Mouse (Mus musculus): ENCODE data around the gene Wdr62.

Wdr62 gene

GRCm38 (mm10) chr7:30279951-30280669 is at the start of gene Wdr62, which contains the start of gene Thap8:
Wdr62 (minus strand) TSS chr7:30280419.
Thap8 (plus strand) TSS chr7:30280094.
- peak; percentile 92 for DNase-seq (ENCODE audit: low spot score)

DNA sequence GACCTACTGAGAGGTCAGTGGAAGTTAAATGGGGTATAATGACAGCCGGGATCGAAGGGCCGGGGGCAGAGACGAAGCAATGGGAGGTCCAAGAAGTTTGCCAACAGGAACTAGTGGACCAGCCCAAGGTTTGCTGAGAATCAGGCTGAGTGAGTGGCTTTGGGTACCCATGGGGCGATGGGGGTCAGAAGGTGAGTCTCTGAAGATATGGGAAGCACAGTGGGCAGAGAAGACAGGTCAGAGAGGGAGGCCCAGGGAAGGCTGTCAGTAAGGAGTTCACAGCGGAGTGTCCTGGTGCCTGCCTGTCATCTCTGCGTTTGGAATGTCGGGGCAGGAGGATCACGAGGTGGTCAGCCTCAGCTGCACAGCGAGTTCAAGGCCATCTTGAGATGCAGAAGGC is 48.2 kb upstream of the Wdr62 start:
- no peak for DNase-seq (ENCODE audit: low spot score)

DNA sequence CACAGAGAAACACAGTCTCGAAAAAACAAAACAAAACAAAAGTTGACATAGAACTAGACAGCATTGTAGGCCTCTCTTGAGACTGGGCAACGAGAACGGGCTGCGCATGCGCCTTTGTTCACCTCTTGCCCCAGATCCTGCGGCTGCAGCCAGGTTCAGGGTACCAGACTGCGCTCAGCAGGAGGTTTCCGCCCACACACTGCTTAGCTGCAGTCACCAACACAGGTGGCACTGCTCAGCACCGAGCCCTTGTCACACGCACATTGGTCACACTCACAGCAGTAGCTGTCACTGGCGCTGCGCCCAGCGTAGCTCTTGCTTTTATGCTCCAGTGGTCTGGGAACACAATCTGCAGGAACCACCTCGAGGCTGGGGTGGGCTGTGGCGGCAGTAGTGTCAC is 46.9 kb upstream of the Wdr62 start:
- DNase-seq (ENCODE audit: low spot score), result no peak

- DNase-seq (ENCODE audit: low spot score), result no peak
Measured at GRCm38 (mm10) chr7:30326427-30326826, 46.2 kb upstream of the Wdr62 start.

DNA sequence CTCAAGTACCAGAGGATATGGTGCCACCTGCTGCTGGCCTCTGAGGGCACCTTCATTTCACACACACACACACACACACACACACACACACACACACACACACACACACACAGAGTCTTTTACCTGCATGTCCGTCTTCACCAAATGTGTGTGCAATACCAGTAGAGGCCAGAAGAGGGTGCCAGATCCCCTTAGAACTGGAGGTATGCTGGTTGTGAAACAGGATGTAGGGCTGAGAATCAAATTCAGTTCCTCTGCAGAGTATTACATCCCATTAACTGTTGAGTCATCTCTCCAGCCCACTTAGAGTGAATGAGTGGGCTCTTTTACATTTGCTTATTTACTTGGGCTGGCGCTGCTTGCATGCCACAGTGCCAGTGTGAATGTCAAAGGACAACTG is 45.1 kb upstream of the Wdr62 start:
- peak; percentile 56 for DNase-seq (ENCODE audit: low spot score)

GRCm38 (mm10) chr7:30324300-30324944 is 44.2 kb upstream of the Wdr62 start:
- no peak for DNase-seq (ENCODE audit: low spot score)

DNA sequence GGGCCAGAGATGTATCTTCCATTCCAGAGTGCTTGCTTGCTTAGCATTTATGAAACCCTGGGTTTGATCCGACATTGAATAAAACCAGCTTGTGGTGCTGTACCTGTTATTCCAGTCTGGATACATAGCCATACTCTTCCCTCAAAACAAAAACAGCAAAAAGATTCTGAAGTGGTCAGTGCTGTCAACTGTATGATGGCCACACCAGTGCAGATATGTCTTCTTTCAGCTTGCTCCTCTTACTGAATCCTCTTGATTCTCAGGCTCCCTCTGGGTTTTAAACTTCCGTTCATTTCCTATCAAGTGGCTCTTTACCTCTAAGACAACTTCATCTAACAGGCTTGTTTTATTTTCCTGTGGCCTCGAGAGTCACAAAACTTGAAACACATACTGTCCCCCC is 43.6 kb upstream of the Wdr62 start, which contains the start of gene Sdhaf1:
Gene Sdhaf1 (minus strand): TSS at position 101 of the 400 bp plus-strand sequence.
- DNase-seq (ENCODE audit: low spot score), result no peak

- DNase-seq (ENCODE audit: low spot score), result no peak
Measured at GRCm38 (mm10) chr7:30322865-30323264, 42.6 kb upstream of the Wdr62 start.

DNA sequence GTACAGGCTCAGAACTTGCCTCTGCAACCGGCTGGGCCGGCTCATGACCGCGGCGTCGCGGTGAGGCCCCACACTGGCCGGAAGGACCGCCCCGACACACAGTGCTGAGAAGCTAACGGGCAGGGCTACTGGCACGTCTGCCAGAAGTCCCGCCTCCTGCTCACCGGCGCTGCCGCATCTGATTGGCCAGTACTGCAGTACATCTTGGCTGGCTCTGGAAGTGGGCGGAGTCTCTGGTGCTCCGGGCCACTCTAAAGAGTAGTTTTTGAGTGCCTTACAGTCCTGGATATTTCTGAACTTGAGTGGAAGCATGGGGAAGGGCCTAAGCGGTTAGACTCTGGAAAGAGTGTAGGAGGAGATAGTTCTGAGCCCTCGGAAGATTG is 42.1 kb upstream of the Wdr62 start:
- DNase-seq (ENCODE audit: low spot score), result peak; percentile 99

GRCm38 (mm10) chr7:30321539-30322284 is 41.5 kb upstream of the Wdr62 start, which contains the start of gene E130208F15Rik:
E130208F15Rik (plus strand) TSS chr7:30321740.
- DNase-seq (ENCODE audit: low spot score), result peak; percentile 69

DNA sequence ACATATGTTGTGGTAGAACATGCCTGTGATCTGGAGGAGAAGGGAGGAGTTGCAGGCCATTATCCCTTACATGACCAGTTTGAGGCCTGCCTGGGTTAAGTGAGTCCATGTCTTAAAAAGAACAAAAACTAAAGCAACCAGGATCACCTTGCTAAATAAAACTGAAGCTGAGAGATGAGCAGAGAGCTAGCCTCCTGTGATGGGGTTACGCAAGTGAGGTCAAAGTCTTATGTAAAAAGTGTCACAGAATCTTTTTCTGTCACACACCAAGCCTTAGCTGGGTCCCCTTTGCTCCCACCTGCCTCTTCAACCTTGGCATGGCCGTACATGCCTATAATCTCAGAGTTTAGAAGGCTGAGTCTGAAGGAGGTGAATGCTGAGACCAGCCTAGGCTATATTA is 40.7 kb upstream of the Wdr62 start:
- no peak for DNase-seq (ENCODE audit: low spot score)

DNA sequence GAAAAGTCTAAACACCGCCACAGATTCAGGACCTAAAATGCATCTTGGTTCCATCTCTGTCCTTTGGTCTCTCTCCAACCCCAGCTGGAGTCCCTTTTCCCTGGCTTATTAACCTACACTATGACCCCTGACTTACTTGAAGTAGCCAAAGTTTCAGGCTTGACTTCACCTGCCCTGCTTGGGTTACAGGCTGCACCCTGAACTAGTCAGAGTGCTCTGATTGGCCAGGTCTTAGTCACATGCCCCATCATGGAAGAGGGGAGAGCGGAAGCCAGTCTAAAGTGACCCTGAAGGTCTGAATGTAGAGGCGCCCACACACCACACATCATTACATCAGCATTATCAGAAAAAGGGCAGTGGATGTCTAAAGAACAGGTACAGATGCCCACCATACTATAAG is 37.9 kb upstream of the Wdr62 start:
- no peak for DNase-seq (ENCODE audit: low spot score)

DNA sequence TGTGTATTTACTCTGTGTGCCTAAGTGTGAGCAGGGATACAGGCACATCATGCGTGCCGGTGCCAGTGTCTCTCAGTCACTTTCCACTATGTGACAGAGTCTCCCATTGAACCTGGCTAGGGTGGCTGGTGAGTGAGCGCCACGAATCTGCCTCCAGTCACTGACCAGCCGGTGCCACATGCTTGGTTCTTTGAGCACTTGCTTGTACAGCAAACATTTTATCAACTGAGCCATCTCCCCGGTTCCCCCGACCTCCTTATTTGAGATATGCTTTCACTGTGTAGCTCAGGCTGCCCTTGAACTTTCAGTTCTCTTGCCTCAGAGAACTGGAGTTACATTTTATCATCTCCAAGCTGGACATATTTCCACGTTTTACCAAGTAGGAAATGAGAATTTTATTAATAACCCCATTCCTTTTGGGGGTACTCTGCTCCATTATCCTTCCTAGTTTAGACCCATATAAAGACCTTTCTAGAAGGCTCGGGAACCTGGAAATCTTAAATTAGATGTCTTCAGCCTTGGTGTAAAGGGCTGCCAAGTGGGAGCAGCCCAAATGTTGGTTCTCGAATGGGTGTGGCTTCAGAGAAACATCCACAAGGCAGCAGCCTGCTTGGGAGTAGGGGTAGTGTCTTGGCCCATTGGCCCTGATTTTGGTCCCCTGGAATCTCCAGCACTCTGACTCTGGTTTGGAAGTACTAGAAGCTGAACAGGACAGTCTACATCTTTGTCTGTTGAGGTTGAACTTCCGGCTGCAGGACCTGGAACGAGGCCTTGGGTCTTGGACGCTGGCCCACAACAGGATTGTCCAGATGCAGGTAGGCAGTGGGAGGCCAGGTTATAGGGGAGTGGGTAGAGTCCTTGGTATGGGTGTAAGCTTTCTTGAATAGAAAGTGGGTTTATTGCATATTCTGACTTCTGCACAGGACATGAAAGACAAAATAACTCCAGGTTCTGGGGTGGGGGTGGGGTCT is 35.6 kb upstream of the Wdr62 start:
- DNase-seq (ENCODE audit: low spot score), result peak; percentile 29

GRCm38 (mm10) chr7:30314721-30315155 is 34.5 kb upstream of the Wdr62 start, which contains the start of gene Syne4:
Syne4 (plus strand) TSS chr7:30314807.
- DNase-seq (ENCODE audit: low spot score), result no peak

GRCm38 (mm10) chr7:30313666-30314320 is 33.6 kb upstream of the Wdr62 start:
- DNase-seq (ENCODE audit: low spot score), result no peak

DNA sequence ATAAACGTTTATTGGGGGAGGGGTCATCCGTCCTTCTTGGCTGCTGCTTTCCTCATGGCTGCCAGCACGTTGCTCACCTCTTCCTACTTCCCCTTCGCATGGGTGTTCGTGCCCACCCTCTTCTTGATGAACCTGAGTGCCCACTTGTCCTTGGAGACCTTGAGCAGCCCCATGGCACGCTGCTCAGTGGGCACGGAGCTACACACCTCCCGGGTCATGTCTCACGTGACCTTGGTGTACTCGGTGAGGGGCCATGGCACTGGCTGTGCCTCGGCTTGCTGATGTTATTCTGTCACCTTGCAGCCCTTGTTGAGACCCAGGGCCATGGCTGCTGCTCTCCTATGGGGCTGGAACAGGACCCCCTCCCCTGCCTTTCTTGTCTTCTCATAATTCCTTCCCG is 29.9 kb upstream of the Wdr62 start:
- DNase-seq (ENCODE audit: low spot score), result no peak

DNA sequence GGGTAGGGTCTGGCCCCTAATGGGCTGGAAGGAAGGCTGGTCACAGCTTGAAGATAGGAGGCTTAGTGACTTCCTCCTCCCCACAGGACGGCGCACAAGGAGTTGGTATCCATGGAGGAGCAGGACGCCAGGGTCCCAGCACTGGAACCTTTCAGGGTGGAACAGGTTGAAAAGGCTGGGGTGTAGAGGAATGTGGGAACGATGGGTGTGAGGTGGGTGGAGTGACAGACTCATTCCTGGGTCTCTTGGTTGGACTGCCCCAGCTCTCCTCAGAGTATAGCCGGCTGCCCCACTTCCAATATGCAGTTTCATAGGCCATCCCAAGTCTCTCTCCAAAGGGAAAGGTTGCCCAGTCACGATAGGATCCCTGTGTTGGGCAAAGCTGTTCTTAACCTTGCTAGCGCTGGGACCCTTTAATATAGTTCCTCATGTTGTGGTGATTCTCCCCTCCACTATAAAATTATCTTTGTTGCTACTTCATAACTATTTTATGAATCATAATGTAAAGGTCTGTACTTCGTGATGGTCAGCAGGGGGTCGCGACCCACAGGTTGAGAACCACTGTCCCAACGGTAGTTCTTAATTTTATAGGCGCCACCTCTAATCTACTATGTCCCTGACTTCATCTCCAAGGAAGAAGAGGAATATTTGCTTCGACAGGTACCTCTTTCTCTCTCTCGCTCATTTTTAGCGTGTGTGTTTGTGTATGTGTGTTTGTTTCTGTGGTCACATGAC is 29.3 kb upstream of the Wdr62 start:
- no peak for DNase-seq (ENCODE audit: low spot score)

GRCm38 (mm10) chr7:30308076-30309005 is 28.1 kb upstream of the Wdr62 start, which contains the start of gene Alkbh6:
Alkbh6 (plus strand) TSS chr7:30308717.
- peak; percentile 93 for DNase-seq (ENCODE audit: low spot score)
